Mouse (Mus musculus): ENCODE data around the gene Mrps6. TPM values are rescaled to one million over a fixed set of nuclear protein-coding genes. Genes with fewer than 3 reads are reported as not detected.

The Mrps6 gene
- 10 to 100 TPM; 53.8 to 54.7 TPM for total RNA-seq (2021)

DNA sequence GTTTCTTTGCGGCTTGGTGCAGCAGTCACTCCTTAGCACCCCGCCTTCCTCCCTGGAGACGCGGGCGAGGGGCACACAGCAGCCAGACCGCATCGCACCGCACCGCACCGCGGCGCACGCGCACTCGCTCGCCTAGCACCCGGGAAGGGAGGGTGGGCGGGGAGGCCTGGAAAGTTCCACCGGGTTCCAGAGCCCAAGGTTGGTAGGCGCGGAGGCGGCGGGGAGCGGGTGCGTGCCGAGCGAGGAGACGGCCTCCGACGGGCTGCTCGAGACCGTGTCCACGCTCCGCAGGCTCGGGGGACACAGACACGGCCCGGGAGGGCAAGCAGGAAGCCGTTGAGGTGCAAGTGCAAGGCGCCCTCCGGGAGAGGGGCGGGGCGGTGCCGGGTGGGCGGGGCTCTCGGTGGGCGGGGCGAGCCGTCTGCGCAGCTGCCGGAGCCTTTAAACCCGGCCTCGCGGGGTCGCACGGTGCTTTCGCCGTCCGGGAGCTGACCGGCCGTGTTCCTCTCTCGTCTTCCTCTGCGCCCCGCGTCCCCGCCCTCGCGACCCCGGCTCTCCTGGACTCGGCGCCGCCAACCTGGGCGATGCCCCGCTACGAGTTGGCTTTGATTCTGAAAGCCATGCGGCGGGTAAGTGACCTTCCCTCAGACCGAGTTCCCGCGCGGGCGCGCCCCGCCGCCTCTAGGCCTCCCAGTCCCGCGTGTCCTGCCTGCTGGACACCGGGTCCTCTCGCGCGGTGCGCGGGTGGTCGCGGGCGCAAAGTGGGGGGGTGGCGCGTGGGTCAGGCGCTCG is at the start of gene Mrps6, which contains the start of the genes Gm49711 and Slc5a3:
TSS of gene Mrps6 (plus strand) at position 419 of the 792 bp plus-strand sequence.
TSS of gene Gm49711 (plus strand) at position 465 of the 792 bp plus-strand sequence.
TSS of gene Slc5a3 (plus strand) at position 471 of the 792 bp plus-strand sequence.
- peak; percentile 91 for DNase-seq

DNA sequence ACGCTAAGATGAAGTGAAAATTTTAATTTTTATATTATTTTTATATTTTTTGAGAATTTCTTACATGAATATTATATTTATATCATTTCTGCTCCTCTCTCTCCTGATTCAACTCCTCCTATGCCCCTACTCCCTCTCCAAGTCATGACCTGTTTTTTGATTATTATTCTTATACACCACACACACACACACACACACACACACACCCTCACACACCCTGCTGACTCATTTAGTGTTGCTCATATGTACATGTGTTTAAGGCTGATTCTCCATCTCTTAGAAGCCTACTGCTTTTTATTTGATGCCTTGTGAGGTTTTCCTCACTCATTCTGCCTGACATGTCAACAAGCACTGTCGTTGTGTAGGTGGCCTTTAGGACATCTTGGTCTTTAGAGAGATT is 48.5 kb upstream of the Mrps6 start:
- DNase-seq = no peak

DNA sequence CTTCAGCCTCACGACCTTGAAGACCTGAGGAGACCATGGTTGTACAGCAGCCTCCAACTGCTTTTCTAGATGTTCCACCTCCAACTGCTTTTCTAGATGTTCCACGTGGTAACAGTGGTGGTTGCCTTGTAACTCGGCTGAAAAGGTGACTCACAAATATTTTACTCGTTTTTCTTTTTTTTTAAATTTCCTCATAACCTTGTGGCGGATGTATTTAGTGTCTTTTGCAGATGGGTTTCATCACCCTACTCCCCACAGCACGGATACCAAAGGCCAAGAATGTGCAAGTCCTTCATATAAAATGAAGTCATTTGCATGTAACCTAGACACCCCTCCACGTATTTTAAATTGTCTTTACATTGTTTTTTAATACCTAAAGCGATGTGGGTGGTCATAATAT is 41.3 kb upstream of the Mrps6 start:
- no peak for DNase-seq

DNA sequence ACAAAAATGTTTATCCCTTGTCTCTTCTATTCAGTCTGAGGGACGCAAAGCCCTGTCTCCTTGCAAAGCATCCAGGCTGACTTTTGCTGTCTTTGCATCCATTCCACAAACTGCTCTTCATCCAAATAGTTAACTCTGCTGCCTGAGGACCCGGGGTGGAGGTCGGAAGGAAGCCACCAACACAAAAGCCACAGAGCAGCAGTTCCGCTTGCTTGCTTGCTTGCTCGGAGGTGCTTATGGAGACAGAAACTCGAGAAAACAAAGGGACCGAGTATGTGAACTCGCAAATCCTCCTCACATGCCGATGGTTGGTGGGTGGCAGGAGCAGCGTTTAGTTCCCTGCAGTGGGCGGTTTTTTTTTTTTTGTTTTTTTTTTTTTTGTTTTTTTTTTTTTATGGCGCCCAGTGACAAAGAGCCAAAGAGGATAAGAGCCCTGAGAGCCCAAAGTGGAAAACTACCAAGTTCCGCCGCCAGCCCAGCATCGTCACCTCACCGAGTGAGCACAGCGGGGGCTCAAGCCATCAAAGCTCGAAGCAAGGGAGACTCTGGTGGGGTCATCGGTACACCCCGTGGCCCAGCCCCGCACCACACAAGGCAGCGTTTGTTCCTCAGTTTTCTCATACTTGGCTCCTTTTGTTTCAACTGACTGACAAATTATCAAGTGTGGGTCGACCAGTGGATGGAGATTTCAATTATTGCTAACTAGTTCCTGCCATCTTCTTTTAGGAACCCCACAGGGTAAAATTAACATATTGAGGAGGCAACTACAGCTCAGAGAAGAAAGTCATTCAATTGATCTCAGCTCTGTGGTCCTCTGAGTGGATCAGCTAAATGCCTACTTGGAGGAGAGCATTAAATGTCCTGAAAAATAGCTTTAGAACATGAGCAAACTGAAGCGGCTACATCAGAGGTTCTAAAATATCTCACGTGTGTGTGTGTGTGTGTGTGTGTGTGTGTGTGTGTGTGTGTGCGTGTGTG is 38.6 kb upstream of the Mrps6 start:
- peak; percentile 62 for DNase-seq

DNA sequence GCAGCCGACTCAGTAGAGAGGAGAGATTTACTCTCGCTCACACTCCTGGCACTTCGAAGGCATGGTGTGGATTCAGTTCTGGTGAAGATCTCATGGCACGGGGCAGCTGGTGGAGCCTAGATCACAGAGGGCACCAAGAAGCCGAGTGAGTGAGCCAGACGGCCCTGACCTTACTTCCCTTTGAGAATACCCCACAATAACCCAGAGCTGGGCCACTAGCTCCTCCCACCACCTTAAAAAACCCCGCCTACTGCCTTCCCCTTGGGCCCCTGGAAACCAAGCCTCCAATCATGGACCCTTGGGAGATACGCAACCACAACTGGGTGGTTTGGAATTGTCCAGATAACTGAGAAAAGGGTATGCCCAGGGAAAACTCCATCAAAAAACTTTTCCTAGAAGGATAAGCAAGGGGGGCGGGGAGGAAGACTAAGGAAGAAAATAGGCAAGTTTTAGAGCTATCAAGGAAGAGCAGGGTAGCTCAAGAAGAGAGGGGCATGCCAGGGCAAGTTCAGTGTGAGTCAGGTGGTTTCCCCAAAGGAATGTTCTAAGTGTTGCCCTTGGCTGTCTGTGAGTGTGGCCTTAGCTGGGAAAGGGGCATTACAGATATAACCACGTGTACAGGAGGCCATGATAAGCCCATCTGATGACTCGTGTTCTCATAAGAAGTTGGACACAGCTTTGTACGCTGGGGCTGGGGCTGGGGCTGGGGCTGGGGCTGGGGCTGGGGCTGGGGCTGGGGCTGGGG is 36.2 kb upstream of the Mrps6 start:
- DNase-seq = no peak

GRCm38 (mm10) chr16:92022494-92023283 is 35.4 kb upstream of the Mrps6 start:
- DNase-seq = no peak

DNA sequence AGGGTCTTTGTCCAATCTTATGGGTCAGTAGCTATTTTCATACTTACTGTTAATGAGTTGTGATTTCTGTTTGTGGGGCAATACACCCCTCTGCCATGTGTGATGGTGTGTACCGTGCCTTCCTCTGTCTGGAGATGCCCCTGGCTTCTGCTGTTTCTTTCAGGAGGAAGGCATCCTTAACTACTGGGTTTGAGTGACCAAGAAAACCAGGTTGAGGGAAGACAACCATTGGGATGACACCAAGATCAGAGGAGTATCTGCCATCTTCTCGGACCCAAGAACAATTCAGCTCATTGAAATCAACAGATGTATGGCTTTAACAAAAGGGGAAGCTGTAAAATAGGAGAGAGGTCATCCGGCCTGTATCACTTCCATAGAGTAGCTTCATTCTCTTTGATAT is 24.8 kb upstream of the Mrps6 start:
- no peak for DNase-seq

DNA sequence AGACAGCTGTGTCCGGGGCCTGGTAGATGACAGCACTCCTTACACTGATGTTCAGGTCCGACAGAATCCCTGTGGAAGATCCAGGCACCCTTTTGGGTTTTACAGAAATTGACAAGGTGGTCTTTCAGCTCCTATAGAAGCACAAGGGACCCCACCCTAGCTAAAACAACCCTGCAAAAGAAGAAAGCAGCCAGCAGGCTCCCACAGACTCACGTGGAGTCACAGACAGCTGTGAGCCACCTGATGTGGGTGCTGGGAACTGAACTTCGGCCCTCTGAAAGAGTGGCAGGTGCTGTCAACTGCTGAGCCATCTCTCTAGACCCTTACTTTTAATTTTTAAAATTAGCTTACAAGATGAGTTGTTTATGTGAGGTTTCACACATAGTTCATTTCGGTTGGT is 23.4 kb upstream of the Mrps6 start:
- no peak for DNase-seq

DNA sequence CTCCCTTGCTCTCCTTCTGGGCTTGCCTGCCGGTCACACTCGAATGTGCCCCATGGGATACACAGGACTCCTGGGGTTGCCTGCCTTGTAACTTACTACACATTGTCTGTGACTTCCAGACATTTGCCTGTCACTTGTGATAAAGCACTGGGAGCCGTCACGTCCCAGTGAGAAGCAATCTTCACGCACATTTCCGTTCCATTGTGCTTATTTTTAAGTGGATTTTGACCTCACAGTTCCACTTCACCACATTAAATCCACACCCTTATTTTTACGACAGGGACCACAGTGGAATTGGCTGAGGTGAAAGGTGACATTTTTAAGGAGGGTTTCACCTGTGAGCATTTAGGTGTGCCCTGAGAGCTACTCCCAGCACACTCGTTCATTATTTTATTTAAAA is 21.4 kb upstream of the Mrps6 start:
- no peak for DNase-seq

DNA sequence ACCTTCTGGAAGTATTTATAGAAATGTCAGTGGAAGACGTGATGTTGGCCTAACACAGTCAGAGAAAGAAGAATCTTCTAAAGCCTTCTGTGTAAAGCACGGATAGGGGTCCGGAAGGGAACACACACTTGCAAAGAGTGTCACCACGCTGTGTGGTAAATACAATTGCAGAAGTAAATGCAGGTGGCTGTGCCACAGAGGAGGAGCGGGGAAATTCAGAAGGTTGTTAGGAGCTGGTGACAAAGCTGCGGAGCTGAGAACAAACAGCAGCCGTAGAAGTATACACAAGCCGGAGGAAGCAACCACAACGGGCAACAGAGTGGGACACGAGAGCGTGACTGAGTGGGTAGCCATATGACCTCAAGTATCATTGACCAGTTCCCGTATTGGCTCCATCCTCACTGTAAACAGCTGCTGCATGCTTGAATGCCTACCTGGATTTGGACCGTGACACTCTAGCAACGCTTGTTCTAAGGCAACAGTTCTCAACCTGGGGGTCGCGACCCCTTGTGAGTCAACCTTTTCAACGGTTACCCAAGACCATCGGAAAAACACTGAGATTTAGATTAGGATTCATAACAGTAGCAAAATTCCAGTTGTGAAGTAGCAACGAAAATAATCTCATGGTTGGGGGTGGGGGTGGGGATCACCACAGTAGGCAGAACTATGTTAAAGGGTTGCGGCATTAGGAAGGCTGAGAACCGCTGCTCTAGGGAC is 20.0 kb upstream of the Mrps6 start:
- DNase-seq = no peak

- no peak for DNase-seq
These were observed 18.6 kb upstream of the Mrps6 start for GRCm38 (mm10) chr16:92039421-92039820.

DNA sequence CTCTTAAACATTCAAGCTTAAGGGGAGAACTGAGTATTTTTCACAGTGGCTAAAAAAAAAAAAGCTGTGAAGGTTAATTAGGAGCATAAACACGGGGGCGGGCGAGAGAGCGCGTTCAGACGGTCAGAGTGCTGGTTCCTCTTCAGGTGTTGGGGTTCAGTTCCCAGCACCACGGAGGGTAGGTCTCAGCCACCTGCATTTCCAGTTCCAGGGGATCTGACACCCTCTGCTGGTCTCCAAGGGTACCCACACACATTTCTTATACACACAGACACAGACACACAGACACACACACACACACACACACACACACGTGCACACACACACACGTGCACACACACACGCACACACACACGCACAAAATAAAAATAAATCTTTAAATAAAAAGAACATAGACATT is 18.1 kb upstream of the Mrps6 start:
- no peak for DNase-seq

DNA sequence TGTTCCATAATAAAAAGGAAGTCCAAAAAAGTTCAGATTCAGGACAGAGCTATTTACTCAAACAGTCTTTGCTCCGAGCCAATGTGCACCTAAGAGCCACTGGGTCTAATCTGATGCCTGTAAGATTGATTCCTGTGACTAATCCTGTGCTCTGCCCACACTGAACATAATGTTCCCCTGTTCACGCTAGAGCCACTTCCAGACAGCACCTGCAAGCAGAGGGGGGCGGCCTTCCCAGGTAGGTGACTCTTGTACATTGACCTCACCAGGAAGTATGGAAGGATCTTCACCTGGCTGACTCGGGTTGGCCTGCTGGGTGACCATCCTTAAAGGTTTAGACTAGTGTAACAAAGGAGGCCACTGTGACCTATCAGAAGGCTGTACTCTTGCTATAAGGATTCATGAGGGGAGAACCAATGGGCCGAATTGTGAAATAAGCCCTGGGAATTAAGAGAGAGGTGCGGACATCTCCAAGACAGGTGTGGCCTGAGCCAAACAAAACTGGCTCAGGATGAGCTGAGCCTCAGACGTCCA is 6.2 kb upstream of the Mrps6 start:
- no peak for DNase-seq

- DNase-seq = no peak
These were observed 5.5 kb upstream of the Mrps6 start for GRCm38 (mm10) chr16:92052569-92052968.

DNA sequence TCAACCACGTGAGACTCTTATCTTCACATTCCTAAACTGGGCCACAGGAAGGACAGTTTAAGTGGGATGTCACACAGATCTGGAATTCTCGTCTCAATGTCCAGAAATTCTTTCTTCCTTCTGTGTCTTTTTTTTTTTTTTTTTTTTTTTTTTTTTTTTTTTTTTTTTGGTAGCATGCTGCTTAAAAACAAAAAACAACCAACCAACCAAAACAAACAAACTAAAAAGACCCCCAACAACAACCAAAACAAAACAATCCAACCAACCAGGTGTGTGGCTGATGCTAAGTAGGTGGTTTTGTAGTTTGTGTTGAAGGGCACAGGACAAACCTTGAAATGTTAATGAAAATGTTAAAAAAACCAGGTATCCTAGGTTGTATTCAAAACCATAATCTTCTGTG is 1.4 kb upstream of the Mrps6 start:
- DNase-seq = no peak

GRCm38 (mm10) chr16:92057456-92057851 is 616 bp upstream of the Mrps6 start:
- no peak for DNase-seq

GRCm38 (mm10) chr16:92058644-92059620 is 862 bp downstream of the Mrps6 start:
- DNase-seq = peak; percentile 27

GRCm38 (mm10) chr16:92060213-92060612 is 2.1 kb downstream of the Mrps6 start:
- no peak for DNase-seq

- DNase-seq = no peak
These were observed 3.5 kb downstream of the Mrps6 start for GRCm38 (mm10) chr16:92061586-92061985.

All from heart, postnatal 4 days (tissue).